Comparison of ENCODE assay signal across 15 mouse cellular contexts in genomic region chr3:81742124-81742523, GRCm38 (mm10).
"Had no signal": no experiment of that assay in that cellular context is flagged by ENCODE, and none has a peak within 500 bp of the region (broad histone marks: within the 10 kb centered on the region; RNA-seq: fewer than 3 reads in every experiment).

No protein-coding gene starts in this region.

- H3K9me3 ChIP-seq: liver, embryonic 13.5 days; megakaryocyte, embryonic 14.5 days had no signal

- H3K36me3 ChIP-seq: liver, embryonic 13.5 days had no signal

- H3K9ac ChIP-seq: liver, embryonic 13.5 days had no signal

- ATAC-seq: inflammation-experienced regulatory T-cells, adult 6 months; intestine, embryonic 16.5 days had no signal

- H3K4me3 ChIP-seq: liver, embryonic 13.5 days; megakaryocyte, embryonic 14.5 days had no signal

- H3K4me1 ChIP-seq: liver, embryonic 13.5 days; megakaryocyte, embryonic 14.5 days had no signal

- DNase-seq: kidney, adult 18-20 months; kidney, adult 9 months; kidney, postnatal 14 days; kidney, postnatal 4 days; left cerebral cortex, postnatal 4 days; liver, embryonic 13.5 days; lung, adult 2 months; lung, postnatal 10 days; midbrain, embryonic 14.5 days; thymus, postnatal 25 days had no signal

- H3K4me2 ChIP-seq: liver, embryonic 13.5 days; midbrain, embryonic 11.5 days had no signal

- H3K27me3 ChIP-seq: liver, embryonic 13.5 days; megakaryocyte, embryonic 14.5 days had no signal

- H3K27ac ChIP-seq: liver, embryonic 13.5 days; macrophage had no signal
